16 mouse cellular contexts compared by ENCODE assay signal in the genomic region with DNA sequence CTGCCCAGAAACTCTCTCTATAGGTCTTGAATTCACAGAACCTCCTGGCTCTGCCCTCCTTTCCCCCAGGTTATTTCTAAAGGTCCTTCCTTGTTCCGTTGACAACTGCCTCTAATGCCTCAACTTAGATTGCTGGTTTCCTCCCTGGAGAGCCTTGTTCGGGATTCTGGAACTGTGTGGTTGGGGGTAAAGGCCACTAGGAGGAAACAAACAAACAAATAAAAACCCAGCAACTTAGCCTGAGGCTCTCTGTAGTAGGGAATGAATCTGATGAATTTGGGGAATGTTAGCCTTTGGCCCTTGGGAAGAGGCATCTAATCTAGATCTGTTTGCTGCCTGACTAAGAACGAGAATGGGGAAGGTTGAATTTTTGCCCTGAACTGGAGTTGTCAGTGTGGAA. TPM values are rescaled to one million over a fixed set of nuclear protein-coding genes. Genes with fewer than 3 reads are reported as not detected.
"Had no signal": no experiment of that assay in that cellular context is flagged by ENCODE, and none has a peak within 500 bp of the region (broad histone marks: within the 10 kb centered on the region; RNA-seq: fewer than 3 reads in every experiment).

No protein-coding gene starts in this region.

- ATAC-seq: liver, postnatal 0 days; lung, postnatal 0 days had no signal

- H3K4me2 ChIP-seq: kidney, embryonic 15.5 days; limb, embryonic 12.5 days; limb, embryonic 15.5 days; liver, embryonic 11.5 days; lung, embryonic 14.5 days had no signal

- H3K9ac ChIP-seq: kidney, embryonic 15.5 days; limb, embryonic 12.5 days; limb, embryonic 15.5 days; liver, embryonic 14.5 days; liver, postnatal 0 days; lung, embryonic 14.5 days had no signal

- H3K4me1 ChIP-seq: kidney, embryonic 15.5 days; limb, embryonic 12.5 days; limb, embryonic 15.5 days had no signal

- H3K27me3 ChIP-seq: kidney, embryonic 15.5 days; limb, embryonic 12.5 days; limb, embryonic 15.5 days had no signal

- H3K4me3 ChIP-seq: kidney, embryonic 15.5 days; limb, embryonic 12.5 days; limb, embryonic 15.5 days had no signal

- H3K36me3 ChIP-seq: kidney, embryonic 15.5 days; limb, embryonic 12.5 days; limb, embryonic 15.5 days had no signal

- H3K9me3 ChIP-seq: kidney, embryonic 15.5 days; limb, embryonic 12.5 days; limb, embryonic 15.5 days had no signal

- H3K27ac ChIP-seq: kidney, embryonic 15.5 days; limb, embryonic 12.5 days; limb, embryonic 15.5 days; liver, embryonic 14.5 days; macrophage had no signal

- DNase-seq: kidney, postnatal 14 days; kidney, postnatal 4 days; left cerebral cortex, postnatal 4 days; liver, postnatal 0 days; lung, embryonic 14.5 days; midbrain, embryonic 14.5 days; thymus, adult 18-20 months; thymus, postnatal 36 days had no signal

RNA-seq across cellular contexts. Expression of a gene that starts 13.6 kb away (rescaled TPM):
- total RNA-seq: megakaryocyte, adult 5-6 weeks had no signal
- polyA plus RNA-seq: macrophage had no signal
